Mouse (Mus musculus) forelimb bud, embryonic 11.5 days (tissue): ENCODE measurements at regions not wholly inside any gene's neighbourhood (a gene's known extent, or its start where the extent isn't known, plus 50 kb on each side); places are given as distances from the start of the nearest gene placed in this dataset.
A peak's percentile ranks its signal among the peaks of the same experiment; 100 is the strongest.

ENCODE experiments used
- DNase-seq: peaks from one replicate; pipeline ENCODE4 v3.0.0-alpha.2; 2012; ENCODE audit warnings: low read depth, low spot score

GRCm38 (mm10) chr13:59229111-59229541 is 355.9 kb downstream of the Agtpbp1 start:
- DNase-seq: no peak

- DNase-seq: no peak
These were observed 356.8 kb downstream of the Agtpbp1 start for GRCm38 (mm10) chr13:59228059-59228830.

- no peak for DNase-seq
These were observed 357.4 kb downstream of the Agtpbp1 start for GRCm38 (mm10) chr13:59227523-59228058.

GRCm38 (mm10) chr13:59220587-59220986 is 364.4 kb downstream of the Agtpbp1 start:
- peak; percentile 49 for DNase-seq

GRCm38 (mm10) chr13:59220156-59220555 is 364.9 kb downstream of the Agtpbp1 start:
- DNase-seq: peak; percentile 65

GRCm38 (mm10) chr13:59216686-59217298 is 368.2 kb downstream of the Agtpbp1 start:
- DNase-seq: no peak

- DNase-seq: no peak
These were observed 372.7 kb downstream of the Agtpbp1 start for GRCm38 (mm10) chr13:59212296-59212701.

GRCm38 (mm10) chr13:59210828-59211227 is 374.2 kb downstream of the Agtpbp1 start:
- no peak for DNase-seq

GRCm38 (mm10) chr13:59206186-59206585 is 378.8 kb downstream of the Agtpbp1 start:
- DNase-seq: no peak

GRCm38 (mm10) chr13:59204506-59204905 is 380.5 kb downstream of the Agtpbp1 start:
- DNase-seq: no peak

GRCm38 (mm10) chr13:59196311-59196710 is 388.7 kb downstream of the Agtpbp1 start:
- DNase-seq: no peak

GRCm38 (mm10) chr13:59188431-59188830 is 382.1 kb downstream of the Ntrk2 start:
- DNase-seq: no peak
